Mouse (Mus musculus): ENCODE measurements around the gene Arhgef3. TPM values are rescaled to one million over a fixed set of nuclear protein-coding genes. Genes with fewer than 3 reads are reported as not detected.
A peak's percentile ranks its signal among the peaks of the same experiment; 100 is the strongest.
"Not testable (repeated sequence)": the region's sequence is repeated elsewhere in the genome, so short reads cannot be mapped to it uniquely, and the experiment has no call there.

The Arhgef3 gene
- polyA plus RNA-seq, 1 experiment from 2014 or later, result 12.8 TPM

- no peak overlapping the region for H3K9ac ChIP-seq (ENCODE audit: low read length)
- WGBS, result 86% methylated on average over 2 of the region's 2 CpGs
- no peak overlapping the region for H3K4me2 ChIP-seq (ENCODE audit: low read depth, low read length)
- ATAC-seq (ENCODE audit: low read depth), result no peak
- H3K36me3 ChIP-seq (ENCODE audit: control insufficient read depth, insufficient read depth, low read length), result no peaks in the 10 kb centered on the region
- no peaks in the 10 kb centered on the region for H3K9me3 ChIP-seq (ENCODE audit: control insufficient read depth, low read length)
- H3K27me3 ChIP-seq (ENCODE audit: control insufficient read depth, insufficient read depth, low read depth, low read length), result no peaks in the 10 kb centered on the region
- H3K4me1 ChIP-seq (replicated peaks; ENCODE audit: control insufficient read depth, insufficient read depth, low read length), result no peaks in the 10 kb centered on the region
- H3K27ac ChIP-seq (ENCODE audit: low read length), result no peak overlapping the region
- no peak overlapping the region for H3K4me3 ChIP-seq (ENCODE audit: low read length)
These were observed 90.0 kb downstream of the Arhgef3 start for GRCm38 (mm10) chr14:27204704-27205103.

GRCm38 (mm10) chr14:27206443-27206842, 91.7 kb downstream of the Arhgef3 start:
- no peak overlapping the region for H3K9ac ChIP-seq (ENCODE audit: low read length)
- no peak overlapping the region for H3K27ac ChIP-seq (ENCODE audit: low read length)
- H3K36me3 ChIP-seq (ENCODE audit: control insufficient read depth, insufficient read depth, low read length), result no peaks in the 10 kb centered on the region
- no peaks in the 10 kb centered on the region for H3K4me1 ChIP-seq (replicated peaks; ENCODE audit: control insufficient read depth, insufficient read depth, low read length)
- H3K4me2 ChIP-seq (ENCODE audit: low read depth, low read length), result no peak overlapping the region
- H3K27me3 ChIP-seq (ENCODE audit: control insufficient read depth, insufficient read depth, low read depth, low read length), result no peaks in the 10 kb centered on the region
- no peaks in the 10 kb centered on the region for H3K9me3 ChIP-seq (ENCODE audit: control insufficient read depth, low read length)
- peak; percentile 73 for ATAC-seq (ENCODE audit: low read depth)
- no peak overlapping the region for H3K4me3 ChIP-seq (ENCODE audit: low read length)

GRCm38 (mm10) chr14:27209542-27209941, 94.8 kb downstream of the Arhgef3 start:
- H3K4me3 ChIP-seq (ENCODE audit: low read length), result no peak overlapping the region
- H3K4me2 ChIP-seq (ENCODE audit: low read depth, low read length), result no peak overlapping the region
- no peaks in the 10 kb centered on the region for H3K36me3 ChIP-seq (ENCODE audit: control insufficient read depth, insufficient read depth, low read length)
- ATAC-seq (ENCODE audit: low read depth), result no peak
- no peak overlapping the region for H3K9ac ChIP-seq (ENCODE audit: low read length)
- no peaks in the 10 kb centered on the region for H3K27me3 ChIP-seq (ENCODE audit: control insufficient read depth, insufficient read depth, low read depth, low read length)
- no peaks in the 10 kb centered on the region for H3K4me1 ChIP-seq (replicated peaks; ENCODE audit: control insufficient read depth, insufficient read depth, low read length)
- H3K27ac ChIP-seq (ENCODE audit: low read length), result no peak overlapping the region
- WGBS, result 92% methylated on average over 4 of the region's 4 CpGs
- H3K9me3 ChIP-seq (ENCODE audit: control insufficient read depth, low read length), result no peaks in the 10 kb centered on the region

GRCm38 (mm10) chr14:27210801-27211200, 96.1 kb downstream of the Arhgef3 start:
- not testable (repeated sequence) for H3K27me3 ChIP-seq (ENCODE audit: control insufficient read depth, insufficient read depth, low read depth, low read length); H3K9ac ChIP-seq (ENCODE audit: low read length)
- 56% methylated on average over 9 of the region's 9 CpGs for WGBS

GRCm38 (mm10) chr14:27211743-27212445, 97.2 kb downstream of the Arhgef3 start:
- no peak overlapping the region for H3K4me3 ChIP-seq (ENCODE audit: low read length)
- H3K4me1 ChIP-seq (replicated peaks; ENCODE audit: control insufficient read depth, insufficient read depth, low read length), result no peaks in the 10 kb centered on the region
- no peak overlapping the region for H3K9ac ChIP-seq (ENCODE audit: low read length)
- 80% methylated on average over 2 of the region's 2 CpGs for WGBS
- H3K9me3 ChIP-seq (ENCODE audit: control insufficient read depth, low read length), result no peaks in the 10 kb centered on the region
- ATAC-seq (ENCODE audit: low read depth), result no peak
- no peak overlapping the region for H3K4me2 ChIP-seq (ENCODE audit: low read depth, low read length)
- no peaks in the 10 kb centered on the region for H3K27me3 ChIP-seq (ENCODE audit: control insufficient read depth, insufficient read depth, low read depth, low read length)
- H3K27ac ChIP-seq (ENCODE audit: low read length), result no peak overlapping the region
- no peaks in the 10 kb centered on the region for H3K36me3 ChIP-seq (ENCODE audit: control insufficient read depth, insufficient read depth, low read length)

More at GRCm38 (mm10) chr14:27210801-27211200, 96.1 kb downstream of the Arhgef3 start:
- not testable (repeated sequence) for H3K4me3 ChIP-seq (ENCODE audit: low read length); H3K9me3 ChIP-seq (ENCODE audit: control insufficient read depth, low read length); ATAC-seq (ENCODE audit: low read depth); H3K4me1 ChIP-seq (replicated peaks; ENCODE audit: control insufficient read depth, insufficient read depth, low read length); H3K27ac ChIP-seq (ENCODE audit: low read length); H3K4me2 ChIP-seq (ENCODE audit: low read depth, low read length); H3K36me3 ChIP-seq (ENCODE audit: control insufficient read depth, insufficient read depth, low read length)

- no peaks in the 10 kb centered on the region for H3K27me3 ChIP-seq (ENCODE audit: control insufficient read depth, insufficient read depth, low read depth, low read length)
- H3K36me3 ChIP-seq (ENCODE audit: control insufficient read depth, insufficient read depth, low read length), result no peaks in the 10 kb centered on the region
- H3K4me2 ChIP-seq (ENCODE audit: low read depth, low read length), result no peak overlapping the region
- WGBS, result 52% methylated on average over 2 of the region's 2 CpGs
- no peak for ATAC-seq (ENCODE audit: low read depth)
- H3K4me1 ChIP-seq (replicated peaks; ENCODE audit: control insufficient read depth, insufficient read depth, low read length), result no peaks in the 10 kb centered on the region
- H3K9ac ChIP-seq (ENCODE audit: low read length), result no peak overlapping the region
- H3K9me3 ChIP-seq (ENCODE audit: control insufficient read depth, low read length), result no peaks in the 10 kb centered on the region
- H3K27ac ChIP-seq (ENCODE audit: low read length), result no peak overlapping the region
- no peak overlapping the region for H3K4me3 ChIP-seq (ENCODE audit: low read length)
These were observed 99.5 kb downstream of the Arhgef3 start for GRCm38 (mm10) chr14:27214232-27214631.

GRCm38 (mm10) chr14:27219668-27220067, 105.0 kb downstream of the Arhgef3 start:
- no peak for ATAC-seq (ENCODE audit: low read depth)
- Histone ChIP-seq H3K27ac (ENCODE audit: low read length) (no peak overlapping the region), H3K9me3 (ENCODE audit: control insufficient read depth, low read length) (no peaks in the 10 kb centered on the region), H3K4me1 (replicated peaks; ENCODE audit: control insufficient read depth, insufficient read depth, low read length) (no peaks in the 10 kb centered on the region), H3K36me3 (ENCODE audit: control insufficient read depth, insufficient read depth, low read length) (no peaks in the 10 kb centered on the region), H3K27me3 (ENCODE audit: control insufficient read depth, insufficient read depth, low read depth, low read length) (no peaks in the 10 kb centered on the region), H3K4me2 (ENCODE audit: low read depth, low read length) (no peak overlapping the region), H3K4me3 (ENCODE audit: low read length) (no peak overlapping the region), H3K9ac (ENCODE audit: low read length) (no peak overlapping the region)
- 76% methylated on average over 7 of the region's 7 CpGs for WGBS

- Histone ChIP-seq H3K27me3 (ENCODE audit: control insufficient read depth, insufficient read depth, low read depth, low read length) (no peaks in the 10 kb centered on the region), H3K4me2 (ENCODE audit: low read depth, low read length) (no peak overlapping the region), H3K4me1 (replicated peaks; ENCODE audit: control insufficient read depth, insufficient read depth, low read length) (no peaks in the 10 kb centered on the region), H3K27ac (ENCODE audit: low read length) (no peak overlapping the region), H3K4me3 (ENCODE audit: low read length) (no peak overlapping the region), H3K36me3 (ENCODE audit: control insufficient read depth, insufficient read depth, low read length) (no peaks in the 10 kb centered on the region), H3K9ac (ENCODE audit: low read length) (no peak overlapping the region), H3K9me3 (ENCODE audit: control insufficient read depth, low read length) (no peaks in the 10 kb centered on the region)
- peak; percentile 78 for ATAC-seq (ENCODE audit: low read depth)
- WGBS, result 50% methylated on average over 12 of the region's 12 CpGs
These were observed 105.6 kb downstream of the Arhgef3 start for GRCm38 (mm10) chr14:27220297-27220696.

GRCm38 (mm10) chr14:27224636-27225035, 109.9 kb downstream of the Arhgef3 start:
- 83% methylated on average over 7 of the region's 7 CpGs for WGBS
- Histone ChIP-seq H3K27me3 (ENCODE audit: control insufficient read depth, insufficient read depth, low read depth, low read length) (no peaks in the 10 kb centered on the region), H3K4me1 (replicated peaks; ENCODE audit: control insufficient read depth, insufficient read depth, low read length) (no peaks in the 10 kb centered on the region), H3K4me3 (ENCODE audit: low read length) (no peak overlapping the region), H3K36me3 (ENCODE audit: control insufficient read depth, insufficient read depth, low read length) (no peaks in the 10 kb centered on the region), H3K4me2 (ENCODE audit: low read depth, low read length) (no peak overlapping the region), H3K9ac (ENCODE audit: low read length) (no peak overlapping the region), H3K27ac (ENCODE audit: low read length) (no peak overlapping the region), H3K9me3 (ENCODE audit: control insufficient read depth, low read length) (no peaks in the 10 kb centered on the region)
- no peak for ATAC-seq (ENCODE audit: low read depth)

GRCm38 (mm10) chr14:27226288-27226687, 111.6 kb downstream of the Arhgef3 start:
- ATAC-seq (ENCODE audit: low read depth), result no peak
- Histone ChIP-seq H3K9me3 (ENCODE audit: control insufficient read depth, low read length) (no peaks in the 10 kb centered on the region), H3K27ac (ENCODE audit: low read length) (no peak overlapping the region), H3K9ac (ENCODE audit: low read length) (no peak overlapping the region), H3K4me3 (ENCODE audit: low read length) (no peak overlapping the region), H3K4me1 (replicated peaks; ENCODE audit: control insufficient read depth, insufficient read depth, low read length) (peaks cover 6% of the 10 kb centered on the region), H3K27me3 (ENCODE audit: control insufficient read depth, insufficient read depth, low read depth, low read length) (no peaks in the 10 kb centered on the region), H3K36me3 (ENCODE audit: control insufficient read depth, insufficient read depth, low read length) (no peaks in the 10 kb centered on the region), H3K4me2 (ENCODE audit: low read depth, low read length) (no peak overlapping the region)
- 55% methylated on average over 3 of the region's 3 CpGs for WGBS
